Mouse (Mus musculus) mammary gland, adult 2 months (tissue): Measurements from ENCODE around the gene Mospd2. TPM values are rescaled to one million over a fixed set of nuclear protein-coding genes. Genes with fewer than 3 reads are reported as not detected.

Experiments
- polyA plus RNA-seq: library from polyadenylated mRNA; depleted of rRNA; stranded (reverse); fragments of >200 nt; gene quantifications from 2 replicates; pipeline ENCODE4 v1.2.3, GENCODE M21; 2012; ENCODE audit warnings: low replicate concordance; rRNA removed

Mospd2 gene
- polyA plus RNA-seq, result 3.1 and 6.9 TPM in 2 replicates

DNA sequence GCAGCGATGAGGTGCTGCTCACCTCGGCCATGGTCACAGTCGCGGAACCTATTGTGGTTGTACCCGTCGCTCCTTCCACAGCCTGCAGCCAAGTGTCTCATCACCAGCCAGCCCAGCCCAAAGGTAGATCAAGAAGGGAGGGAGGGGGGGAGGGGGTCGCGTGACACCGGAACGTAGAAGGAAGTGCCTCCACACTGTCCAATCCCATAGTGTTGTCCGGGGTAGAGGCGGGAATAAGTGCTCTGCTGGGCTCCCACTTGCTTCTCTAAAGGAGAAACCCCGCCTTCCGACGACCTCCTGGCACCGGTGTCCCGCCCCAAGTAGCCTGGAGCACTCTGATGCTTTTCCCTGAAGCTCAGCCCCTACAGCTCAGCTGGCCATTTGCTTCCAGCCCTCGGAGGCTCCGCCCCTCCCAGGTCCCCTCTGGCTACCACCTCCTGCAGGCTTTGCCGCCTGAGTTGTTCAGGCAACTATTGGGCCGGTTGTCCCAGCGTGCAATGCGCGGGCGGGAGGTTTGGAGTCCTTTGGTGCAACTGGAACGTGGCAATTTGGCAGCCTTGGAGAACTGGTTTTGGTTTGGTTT lies at the start of gene Mospd2, which contains the start of gene Fancb:
Gene Mospd2, minus strand, starts transcription at position 183 of the 583 bp plus-strand sequence.
Gene Fancb, plus strand, starts transcription at position 400 of the 583 bp plus-strand sequence.

DNA sequence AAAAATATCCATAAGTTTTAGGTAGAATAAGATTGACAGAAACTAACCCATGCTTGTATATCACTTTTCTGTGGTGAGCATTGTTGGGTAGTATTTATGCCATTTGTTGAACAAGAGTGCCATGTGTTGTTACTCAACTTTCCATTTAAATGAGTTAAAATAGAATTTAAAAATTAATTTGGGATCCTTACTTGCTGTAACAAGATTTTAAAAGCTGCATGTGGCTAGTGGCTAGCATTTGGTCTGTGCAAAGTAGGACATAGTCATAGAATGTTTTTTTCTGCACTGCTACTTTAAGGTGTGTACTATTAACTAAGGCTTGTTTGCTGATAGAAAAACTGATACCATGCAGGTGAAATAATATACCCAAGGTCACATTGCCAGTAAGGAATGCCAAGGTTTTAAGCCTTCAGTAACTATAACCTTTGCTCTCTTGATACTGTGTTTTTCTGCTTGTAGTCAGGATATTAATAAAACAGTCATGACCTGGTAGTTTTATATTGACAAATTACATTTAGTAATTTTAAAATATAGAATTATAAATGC lies 24.7 kb upstream of the Mospd2 start, which contains the start of gene Gm17604:
Gene Gm17604, minus strand, starts transcription at position 51 of the 546 bp plus-strand sequence.

Other genes with a start within 250 kb of the Mospd2 start
- gene Fancb, start 217 bp upstream of the Mospd2 start, polyA plus RNA-seq, result 0.17 and 0.83 TPM in 2 replicates
- not detected in 2 replicates for gene Gm17604, start 24.5 kb upstream of the Mospd2 start, polyA plus RNA-seq